Mouse (Mus musculus) thymus, postnatal 25 days (tissue): ENCODE results near the gene Lrrc15.

Source experiments
- DNase-seq: peaks from one replicate; pipeline ENCODE4 v3.0.0; 2022

The Lrrc15 gene

DNA sequence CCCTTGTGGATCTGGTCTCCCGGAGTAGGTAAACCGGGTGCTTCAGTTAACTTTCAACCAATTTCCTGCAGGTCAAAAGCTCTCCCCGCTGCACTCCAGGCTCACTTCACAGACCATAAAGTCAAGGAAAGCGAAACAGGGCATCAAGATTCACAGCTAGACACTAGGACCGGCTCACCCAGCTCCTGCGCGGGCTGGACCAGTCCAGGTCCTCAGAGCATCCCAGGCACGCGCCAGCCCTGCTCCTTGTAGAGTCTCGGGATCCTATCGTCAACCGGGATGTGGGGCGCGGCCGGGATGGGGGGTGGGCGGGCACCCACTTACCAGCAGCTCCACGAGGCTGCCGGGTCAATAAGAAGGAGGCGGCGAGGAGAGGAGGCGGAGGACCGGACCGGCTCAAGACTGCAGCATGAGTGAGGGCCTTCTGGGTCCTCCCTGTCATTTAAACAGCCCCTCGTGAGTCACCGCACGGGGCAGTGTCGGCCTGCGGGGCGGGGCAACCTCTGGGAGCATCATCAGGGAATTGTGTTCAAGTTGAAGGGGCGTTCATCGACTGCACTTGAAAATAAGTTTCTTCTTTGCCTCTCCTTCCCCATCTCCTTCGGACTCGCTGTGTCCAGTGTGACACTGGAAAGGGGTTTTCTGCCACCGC lies at the start of gene Lrrc15:
Gene Lrrc15 (minus strand): TSS at position 413 of the 652 bp plus-strand sequence.
- DNase-seq, result no peak

GRCm38 (mm10) chr16:30314236-30314635 lies 31.2 kb upstream of the Lrrc15 start:
- no peak for DNase-seq

DNA sequence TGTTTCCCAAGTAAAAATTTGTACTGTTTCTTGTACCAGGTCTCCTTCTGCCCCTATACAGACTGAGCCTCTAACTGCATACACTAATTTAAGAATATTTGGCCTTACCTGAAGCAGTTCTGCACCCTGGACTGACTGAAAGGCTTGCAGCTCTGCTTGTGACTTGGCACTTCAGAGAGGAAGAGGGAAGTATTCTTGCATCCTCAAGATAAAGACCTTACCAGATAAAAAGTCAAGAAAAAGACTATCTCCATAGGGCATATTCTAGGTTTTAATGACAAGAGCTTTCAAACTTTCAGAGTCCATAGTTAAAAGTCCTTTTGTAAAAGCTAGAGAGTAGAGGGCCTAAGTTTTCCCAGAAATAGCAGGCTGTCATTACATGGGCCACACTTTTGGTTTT lies 27.6 kb upstream of the Lrrc15 start, which contains the start of gene Gp5:
Gene Gp5 (minus strand): TSS at position 133 of the 400 bp plus-strand sequence.
- DNase-seq, result no peak

GRCm38 (mm10) chr16:30310171-30310515 lies 27.1 kb upstream of the Lrrc15 start:
- no peak for DNase-seq

DNA sequence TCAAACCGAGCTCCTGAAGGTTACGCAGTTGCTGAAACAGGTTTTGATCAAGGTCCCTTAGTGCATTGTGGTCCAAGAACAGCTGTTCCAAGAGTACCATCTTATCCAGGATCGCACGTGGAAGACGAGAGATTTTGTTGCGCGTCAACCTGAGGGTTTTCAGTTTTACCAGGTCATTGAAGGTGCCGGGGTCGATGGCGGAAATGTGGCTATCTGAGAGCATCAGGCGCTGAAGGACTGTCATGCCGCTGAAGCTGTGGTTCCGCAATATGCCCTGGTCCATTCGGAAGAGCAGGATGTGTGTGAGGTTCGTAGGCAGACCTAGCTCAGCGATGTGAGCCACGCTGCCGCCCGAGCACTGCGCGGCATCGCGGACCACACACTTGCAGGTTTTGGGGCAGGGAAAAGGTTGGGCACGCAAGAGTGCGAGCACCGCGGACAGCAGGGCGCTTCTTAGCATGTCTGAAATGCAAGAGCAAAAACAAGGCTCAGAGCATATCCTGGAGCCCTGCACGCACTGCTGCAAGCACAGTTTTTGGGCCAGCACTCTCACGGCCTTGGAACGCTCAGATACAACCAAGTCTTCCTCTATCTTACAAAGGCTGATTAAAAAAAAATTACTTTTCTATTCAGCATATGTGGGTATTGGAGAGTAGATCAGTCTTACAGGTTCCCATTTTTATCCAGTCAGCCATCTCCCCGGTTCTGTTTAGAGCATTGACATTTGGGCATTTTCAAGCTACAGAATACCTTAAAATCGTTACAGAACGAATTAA lies 26.5 kb upstream of the Lrrc15 start:
- DNase-seq, result peak; percentile 11

DNA sequence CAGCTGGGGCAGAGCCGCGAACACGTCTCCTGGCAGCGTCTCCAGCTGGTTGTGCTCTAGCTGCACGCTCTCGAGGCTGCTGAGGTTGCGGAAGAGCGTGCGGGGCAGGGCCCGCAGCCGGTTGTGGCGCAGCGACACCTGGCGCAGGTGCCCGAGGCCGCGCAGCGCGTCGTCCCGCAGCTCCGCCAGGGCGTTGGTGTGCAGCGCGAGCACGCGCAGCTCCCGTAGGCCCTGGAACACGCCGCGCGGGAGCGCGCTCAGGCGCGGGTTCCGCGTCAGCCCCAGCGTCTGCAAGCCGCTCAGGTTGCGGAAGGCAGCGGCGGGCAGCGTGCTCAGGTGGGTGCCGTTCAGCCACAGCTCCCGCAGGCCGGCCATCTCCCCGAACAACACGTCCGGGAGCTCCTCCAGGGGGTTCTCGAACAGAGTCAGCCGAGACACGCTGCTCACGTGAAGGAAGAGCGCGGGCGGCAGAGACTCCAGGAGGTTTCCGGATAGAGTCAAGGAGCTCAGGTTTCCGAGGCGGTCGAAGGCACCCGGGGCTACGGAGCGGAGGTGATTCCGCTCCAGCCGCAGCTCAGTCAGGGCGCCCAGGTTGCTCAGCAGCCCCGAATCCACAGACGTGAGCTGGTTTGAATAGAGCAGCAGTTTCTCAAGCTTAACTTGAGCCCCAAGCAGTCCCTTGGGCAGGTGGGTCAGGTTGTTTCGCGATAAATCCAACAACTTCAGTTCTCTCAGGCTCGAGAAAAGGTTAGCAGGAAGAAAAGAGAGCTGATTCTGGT lies 25.7 kb upstream of the Lrrc15 start:
- peak; percentile 43 for DNase-seq

- DNase-seq, result no peak
These were observed 25.0 kb upstream of the Lrrc15 start for GRCm38 (mm10) chr16:30307961-30308615.

GRCm38 (mm10) chr16:30307306-30307705 lies 24.2 kb upstream of the Lrrc15 start:
- no peak for DNase-seq

- DNase-seq, result no peak
These were observed 23.0 kb upstream of the Lrrc15 start for GRCm38 (mm10) chr16:30306102-30306501.

GRCm38 (mm10) chr16:30304236-30304635 lies 21.2 kb upstream of the Lrrc15 start:
- DNase-seq, result no peak

DNA sequence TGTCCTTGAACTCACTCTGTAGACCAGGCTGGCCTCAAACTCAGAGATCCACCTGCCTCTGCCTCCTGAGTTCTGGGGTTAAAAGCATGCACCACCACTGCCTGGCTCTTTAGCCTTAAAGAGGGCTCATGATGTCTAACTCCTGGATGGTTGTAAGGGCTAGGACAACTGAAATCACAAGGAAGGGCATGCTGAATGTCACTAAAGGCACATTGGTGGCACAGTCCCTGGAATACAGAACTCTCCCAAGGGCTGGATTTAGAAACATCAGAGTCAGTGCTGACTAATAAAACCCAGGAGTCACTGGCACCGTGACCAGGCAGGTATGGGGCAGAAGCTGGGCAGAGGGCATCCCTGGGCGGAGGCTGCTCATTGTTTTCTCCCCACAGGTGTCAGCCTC lies 20.4 kb upstream of the Lrrc15 start:
- no peak for DNase-seq

- no peak for DNase-seq
These were observed 19.6 kb upstream of the Lrrc15 start for GRCm38 (mm10) chr16:30302686-30303085.

GRCm38 (mm10) chr16:30299711-30300277 lies 16.7 kb upstream of the Lrrc15 start:
- DNase-seq, result no peak

DNA sequence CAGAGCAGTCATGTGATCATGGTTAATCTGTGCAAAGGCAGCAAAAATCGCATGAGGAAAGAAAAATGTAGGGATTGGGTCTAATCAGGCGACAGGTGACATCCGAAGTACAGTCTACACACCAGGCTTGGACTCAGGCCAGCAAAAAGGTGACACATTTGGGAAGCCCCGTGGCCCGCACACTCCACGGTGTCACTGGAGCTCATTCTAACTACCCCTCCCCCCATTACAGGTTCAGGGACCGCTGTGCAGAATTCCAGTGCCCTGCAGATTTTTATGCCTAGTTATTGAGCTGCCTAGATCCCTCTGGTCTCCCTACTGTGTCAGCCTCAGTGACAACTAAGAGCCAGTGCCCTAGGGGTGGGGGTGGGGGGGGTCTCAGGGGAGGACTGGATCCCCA lies 14.4 kb upstream of the Lrrc15 start:
- no peak for DNase-seq

- no peak for DNase-seq
These were observed 13.7 kb upstream of the Lrrc15 start for GRCm38 (mm10) chr16:30296601-30297275.

DNA sequence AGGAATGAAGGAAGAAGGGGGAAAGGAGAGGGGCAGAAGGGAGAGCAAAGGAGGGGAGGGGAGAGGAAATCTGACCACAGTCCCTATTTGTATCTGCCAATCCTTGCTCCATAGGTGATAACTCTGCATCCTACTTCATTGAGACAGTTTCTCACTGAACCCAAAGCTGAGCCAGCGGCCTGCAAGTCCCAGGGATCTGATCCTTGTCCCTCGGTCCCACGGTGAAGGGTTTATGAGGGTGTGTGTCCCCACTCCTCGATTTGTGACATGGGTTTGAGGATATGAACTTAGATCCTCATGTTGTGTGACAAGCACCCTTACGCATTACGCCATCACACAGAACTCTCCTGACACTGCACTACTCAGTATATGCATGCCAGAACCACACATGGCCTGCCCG lies 12.1 kb upstream of the Lrrc15 start:
- no peak for DNase-seq

- DNase-seq, result no peak
These were observed 7.4 kb upstream of the Lrrc15 start for GRCm38 (mm10) chr16:30290436-30290835.

GRCm38 (mm10) chr16:30285701-30286100 lies 2.6 kb upstream of the Lrrc15 start:
- DNase-seq, result no peak

GRCm38 (mm10) chr16:30283743-30284337 lies 784 bp upstream of the Lrrc15 start:
- peak; percentile 54 for DNase-seq

- no peak for DNase-seq
These were observed 2.3 kb downstream of the Lrrc15 start for GRCm38 (mm10) chr16:30280676-30281297.

- no peak for DNase-seq
These were observed 4.7 kb downstream of the Lrrc15 start for GRCm38 (mm10) chr16:30278406-30278805.
